ENCODE assay signal across 10 mouse cellular contexts in the genomic region with DNA sequence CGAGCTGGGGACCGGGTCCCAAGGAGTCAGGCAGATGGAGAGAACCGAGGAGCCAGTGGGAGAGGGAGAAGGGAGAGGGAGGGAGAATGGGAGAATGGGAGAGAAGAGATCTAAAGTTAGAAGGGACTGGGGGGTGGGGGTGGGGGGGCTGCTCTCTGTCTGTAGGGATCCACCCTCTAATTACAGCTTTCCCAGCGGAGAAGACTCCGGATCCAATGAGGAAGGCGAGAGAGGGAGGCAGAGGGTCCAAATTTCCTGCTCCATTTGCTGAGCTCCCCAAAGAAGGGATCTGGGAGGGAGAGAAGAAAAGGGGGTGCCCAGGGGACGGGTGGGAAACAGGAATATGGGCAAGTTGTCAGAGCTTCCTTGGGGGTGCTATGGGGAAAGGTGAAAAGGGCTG. TPM values are rescaled to one million over a fixed set of nuclear protein-coding genes. Genes with fewer than 3 reads are reported as not detected.
DNase-seq lines count a peak whose midpoint lies in the region; ATAC-seq lines count a peak whose summit lies in the region.
"Had no signal": no experiment of that assay in that cellular context is flagged by ENCODE, and none has a peak within 500 bp of the region (broad histone marks: within the 10 kb centered on the region; RNA-seq: fewer than 3 reads in every experiment).

No protein-coding gene starts in this region.

- no peak for ATAC-seq in kidney, embryonic 15.5 days (replicated peaks; ENCODE audit: low FRiP score)
- ATAC-seq in embryonic facial prominence, embryonic 15.5 days (ENCODE audit: insufficient number of reproducible peaks, low FRiP score, low TSS enrichment, low read depth): no peak
- ATAC-seq in intestine, embryonic 16.5 days: no peak
- ATAC-seq in neural tube, embryonic 12.5 days (ENCODE audit: low FRiP score, low read depth): no peak

- H3K36me3 ChIP-seq in kidney, embryonic 15.5 days: no peaks in the 10 kb centered on the region
- H3K36me3 ChIP-seq in embryonic facial prominence, embryonic 15.5 days: no peaks in the 10 kb centered on the region
- no peaks in the 10 kb centered on the region for H3K36me3 ChIP-seq in intestine, embryonic 16.5 days (ENCODE audit: control insufficient read depth, insufficient read depth, low read length)
- H3K36me3 ChIP-seq in neural tube, embryonic 12.5 days: no peaks in the 10 kb centered on the region

- H3K4me3 ChIP-seq in kidney, embryonic 15.5 days (replicated peaks): peak overlapping the region; percentile 28
- peak overlapping the region; percentile 40 for H3K4me3 ChIP-seq in embryonic facial prominence, embryonic 15.5 days (replicated peaks)
- peak overlapping the region; percentile 16; the same call in 1 of the 2 replicates for H3K4me3 ChIP-seq in intestine, embryonic 16.5 days (ENCODE audit: low read length)
- H3K4me3 ChIP-seq in neural tube, embryonic 12.5 days: 0 out of 2 replicates have a peak overlapping the region, but pooled peaks have one; percentile 16

- peak overlapping the region; percentile 11; the same call in 1 of the 2 replicates for H3K9ac ChIP-seq in kidney, embryonic 15.5 days
- H3K9ac ChIP-seq in embryonic facial prominence, embryonic 15.5 days: peak overlapping the region; percentile 46
- H3K9ac ChIP-seq in intestine, embryonic 16.5 days (ENCODE audit: low read depth, low read length): peak overlapping the region; percentile 27; the same call in 1 of the 2 replicates
- peak overlapping the region; percentile 45; the same call in 1 of the 2 replicates for H3K9ac ChIP-seq in neural tube, embryonic 12.5 days

- H3K9me3 ChIP-seq in kidney, embryonic 15.5 days (replicated peaks): no peaks in the 10 kb centered on the region
- H3K9me3 ChIP-seq in embryonic facial prominence, embryonic 15.5 days (replicated peaks): no peaks in the 10 kb centered on the region
- no peaks in the 10 kb centered on the region for H3K9me3 ChIP-seq in intestine, embryonic 16.5 days (ENCODE audit: control insufficient read depth, low read length)
- no peaks in the 10 kb centered on the region for H3K9me3 ChIP-seq in neural tube, embryonic 12.5 days

- no peak for DNase-seq in kidney, adult 11 months
- DNase-seq in urinary bladder, postnatal 10 days (ENCODE audit: low spot score): no peak
- no peak for DNase-seq in right cerebral cortex, adult 18-20 months
- no peak for DNase-seq in right cerebral cortex, adult 2 months (ENCODE audit: low spot score in 2 of 2)
- DNase-seq: adrenal gland, postnatal 10 days; cerebellum, postnatal 14 days had no signal

- peaks cover 45% of the 10 kb centered on the region for H3K4me1 ChIP-seq in kidney, embryonic 15.5 days
- peaks cover 38% of the 10 kb centered on the region for H3K4me1 ChIP-seq in embryonic facial prominence, embryonic 15.5 days
- peaks cover 24% of the 10 kb centered on the region for H3K4me1 ChIP-seq in intestine, embryonic 16.5 days (ENCODE audit: control insufficient read depth, insufficient read depth, low read length)
- H3K4me1 ChIP-seq in neural tube, embryonic 12.5 days: peaks cover 28% of the 10 kb centered on the region

- 11% methylated on average over 7 of the region's 7 CpGs for WGBS in kidney, embryonic 15.5 days
- WGBS in embryonic facial prominence, embryonic 15.5 days: 5% methylated on average over 7 of the region's 7 CpGs
- WGBS in intestine, embryonic 16.5 days: 18% methylated on average over 7 of the region's 7 CpGs
- WGBS in neural tube, embryonic 12.5 days: 9% methylated on average over 7 of the region's 7 CpGs

- no peak overlapping the region for H3K27ac ChIP-seq in kidney, embryonic 15.5 days
- H3K27ac ChIP-seq in embryonic facial prominence, embryonic 15.5 days (replicated peaks): peak overlapping the region; percentile 66
- H3K27ac ChIP-seq in intestine, embryonic 16.5 days (ENCODE audit: low read length): no peak overlapping the region
- no peak overlapping the region for H3K27ac ChIP-seq in neural tube, embryonic 12.5 days

- H3K27me3 ChIP-seq in kidney, embryonic 15.5 days: peaks cover 49% of the 10 kb centered on the region
- 0 out of 2 replicates have a peak, but pooled peaks cover 11% of the 10 kb centered on the region for H3K27me3 ChIP-seq in embryonic facial prominence, embryonic 15.5 days
- peaks cover 12% of the 10 kb centered on the region for H3K27me3 ChIP-seq in intestine, embryonic 16.5 days (replicated peaks; ENCODE audit: control insufficient read depth, insufficient read depth, low read length)
- H3K27me3 ChIP-seq in neural tube, embryonic 12.5 days (replicated peaks): peaks cover 17% of the 10 kb centered on the region

- H3K4me2 ChIP-seq in kidney, embryonic 15.5 days: peak overlapping the region; percentile 52
- H3K4me2 ChIP-seq in embryonic facial prominence, embryonic 15.5 days (replicated peaks): peak overlapping the region; percentile 49
- H3K4me2 ChIP-seq in intestine, embryonic 16.5 days (ENCODE audit: low read depth, low read length): peak overlapping the region; percentile 42; the same call in 1 of the 2 replicates
- peak overlapping the region; percentile 55 for H3K4me2 ChIP-seq in neural tube, embryonic 12.5 days (replicated peaks)

RNA-seq across cellular contexts. Expression of a gene that starts 0.7 kb away (rescaled TPM):
- polyA plus RNA-seq in kidney, embryonic 15.5 days (2015; fragmentation: Nextera tagmentation; extraction: Ambion mirVana): 1.3 and 5.9 TPM in 2 replicates
- polyA plus RNA-seq in embryonic facial prominence, embryonic 15.5 days (2015; fragmentation: Nextera tagmentation; extraction: Ambion mirVana): 35.4 and 35.8 TPM in 2 replicates
- 0.50 and 0.60 TPM in 2 replicates for polyA plus RNA-seq in intestine, embryonic 16.5 days (2015; fragmentation: Nextera tagmentation; extraction: Ambion mirVana)
- 0.57 and 0.81 TPM in 2 replicates for polyA plus RNA-seq in neural tube, embryonic 12.5 days (2016; fragmentation: Nextera tagmentation; extraction: Ambion mirVana)

RNA-seq across cellular contexts. Expression of a gene that starts 15.7 kb away (rescaled TPM):
- polyA plus RNA-seq in kidney, embryonic 15.5 days (2015; fragmentation: Nextera tagmentation; extraction: Ambion mirVana): 83.2 and 83.7 TPM in 2 replicates
- polyA plus RNA-seq in embryonic facial prominence, embryonic 15.5 days (2015; fragmentation: Nextera tagmentation; extraction: Ambion mirVana): 61.2 and 63.0 TPM in 2 replicates
- 50.6 and 59.1 TPM in 2 replicates for polyA plus RNA-seq in intestine, embryonic 16.5 days (2015; fragmentation: Nextera tagmentation; extraction: Ambion mirVana)
- 51.3 and 53.2 TPM in 2 replicates for polyA plus RNA-seq in neural tube, embryonic 12.5 days (2016; fragmentation: Nextera tagmentation; extraction: Ambion mirVana)

RNA-seq across cellular contexts. Expression of a gene that starts 34.7 kb away (rescaled TPM):
- 106 and 122 TPM in 2 replicates for polyA plus RNA-seq in kidney, embryonic 15.5 days (2015; fragmentation: Nextera tagmentation; extraction: Ambion mirVana)
- polyA plus RNA-seq in embryonic facial prominence, embryonic 15.5 days (2015; fragmentation: Nextera tagmentation; extraction: Ambion mirVana): 95.6 and 99.4 TPM in 2 replicates
- 75.3 and 80.9 TPM in 2 replicates for polyA plus RNA-seq in intestine, embryonic 16.5 days (2015; fragmentation: Nextera tagmentation; extraction: Ambion mirVana)
- polyA plus RNA-seq in neural tube, embryonic 12.5 days (2016; fragmentation: Nextera tagmentation; extraction: Ambion mirVana): 90.4 and 94.9 TPM in 2 replicates

RNA-seq across cellular contexts. Expression of a gene that starts 39.7 kb away (rescaled TPM):
- polyA plus RNA-seq in kidney, embryonic 15.5 days (2015; fragmentation: Nextera tagmentation; extraction: Ambion mirVana): 10.8 and 11.1 TPM in 2 replicates
- polyA plus RNA-seq in embryonic facial prominence, embryonic 15.5 days (2015; fragmentation: Nextera tagmentation; extraction: Ambion mirVana): 10.0 and 11.8 TPM in 2 replicates
- 6.8 and 7.2 TPM in 2 replicates for polyA plus RNA-seq in intestine, embryonic 16.5 days (2015; fragmentation: Nextera tagmentation; extraction: Ambion mirVana)
- polyA plus RNA-seq in neural tube, embryonic 12.5 days (2016; fragmentation: Nextera tagmentation; extraction: Ambion mirVana): 6.9 and 7.7 TPM in 2 replicates

RNA-seq across cellular contexts. Expression of a gene that starts 40.3 kb away (rescaled TPM):
- polyA plus RNA-seq in kidney, embryonic 15.5 days (2015; fragmentation: Nextera tagmentation; extraction: Ambion mirVana): 382 and 393 TPM in 2 replicates
- 398 and 407 TPM in 2 replicates for polyA plus RNA-seq in embryonic facial prominence, embryonic 15.5 days (2015; fragmentation: Nextera tagmentation; extraction: Ambion mirVana)
- 280 and 283 TPM in 2 replicates for polyA plus RNA-seq in intestine, embryonic 16.5 days (2015; fragmentation: Nextera tagmentation; extraction: Ambion mirVana)
- 373 and 404 TPM in 2 replicates for polyA plus RNA-seq in neural tube, embryonic 12.5 days (2016; fragmentation: Nextera tagmentation; extraction: Ambion mirVana)
